ENCODE assay signal across 20 mouse cellular contexts in the genomic region with DNA sequence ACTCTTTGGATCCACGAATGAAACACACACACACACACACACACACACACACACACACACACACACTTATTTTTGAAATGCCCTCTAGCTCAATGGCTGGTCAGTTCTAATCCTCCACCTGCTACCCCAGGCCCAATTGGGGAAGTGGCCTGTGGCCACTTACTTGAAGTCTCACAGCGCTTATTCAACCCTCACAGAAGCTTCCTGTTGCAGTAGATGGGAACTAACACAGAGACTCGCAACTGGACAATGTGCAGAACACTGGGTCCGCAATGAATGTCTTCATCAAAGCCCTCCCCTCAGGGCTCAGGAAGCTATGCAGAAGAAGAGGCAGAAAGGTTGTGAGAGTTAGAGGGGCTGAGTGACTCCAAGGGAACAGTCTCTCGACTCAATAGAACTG. TPM values are rescaled to one million over a fixed set of nuclear protein-coding genes. Genes with fewer than 3 reads are reported as not detected.
A peak's percentile ranks its signal among the peaks of the same experiment; 100 is the strongest.
DNase-seq lines count a peak whose midpoint lies in the region; ATAC-seq and TF ChIP-seq lines count a peak whose summit lies in the region.
"Had no signal": no experiment of that assay in that cellular context is flagged by ENCODE, and none has a peak within 500 bp of the region (broad histone marks: within the 10 kb centered on the region; RNA-seq: fewer than 3 reads in every experiment).

No protein-coding gene starts in this region.

- 36% methylated on average over 5 of the region's 5 CpGs for WGBS in liver, embryonic 16.5 days (ENCODE audit: insufficient replicate concordance)
- WGBS in liver, embryonic 11.5 days: 55% methylated on average over 5 of the region's 5 CpGs
- WGBS in macrophage (ENCODE audit: missing documents): 15% methylated on average over 5 of the region's 5 CpGs
- 88% methylated on average over 5 of the region's 5 CpGs for WGBS in hindbrain, embryonic 13.5 days
- WGBS in forebrain, embryonic 16.5 days: 83% methylated on average over 5 of the region's 5 CpGs

- no peak for TF ChIP-seq CTCF in bone marrow macrophage, adult 2 months (IDR thresholded peaks at IDR 0.05; ENCODE audit: low read depth, low read length)

- no peak overlapping the region for H3K9ac ChIP-seq in liver, embryonic 16.5 days (ENCODE audit: low read depth, low read length)
- H3K9ac ChIP-seq in liver, embryonic 11.5 days (ENCODE audit: low read depth, low read length): no peak overlapping the region
- H3K9ac ChIP-seq in hindbrain, embryonic 13.5 days: no peak overlapping the region
- H3K9ac ChIP-seq in forebrain, embryonic 16.5 days (replicated peaks; ENCODE audit: low read depth, low read length): no peak overlapping the region
- H3K9ac ChIP-seq: embryonic facial prominence, embryonic 13.5 days; forebrain, embryonic 12.5 days; heart, embryonic 13.5 days; hindbrain, embryonic 15.5 days had no signal

- no peaks in the 10 kb centered on the region for H3K79me2 ChIP-seq in macrophage (ENCODE audit: inconsistent target)

- H3K36me3 ChIP-seq in liver, embryonic 16.5 days (ENCODE audit: control insufficient read depth, insufficient read depth): no peaks in the 10 kb centered on the region
- no peaks in the 10 kb centered on the region for H3K36me3 ChIP-seq in liver, embryonic 11.5 days (ENCODE audit: control insufficient read depth, insufficient read depth, low read length)
- H3K36me3 ChIP-seq in macrophage (ENCODE audit: inconsistent target): no peaks in the 10 kb centered on the region
- H3K36me3 ChIP-seq in hindbrain, embryonic 13.5 days: no peaks in the 10 kb centered on the region
- H3K36me3 ChIP-seq in forebrain, embryonic 16.5 days (ENCODE audit: control insufficient read depth, insufficient read depth): no peaks in the 10 kb centered on the region
- H3K36me3 ChIP-seq: embryonic facial prominence, embryonic 13.5 days; forebrain, embryonic 12.5 days; heart, embryonic 13.5 days; hindbrain, embryonic 15.5 days had no signal

- peaks cover 4% of the 10 kb centered on the region for H3K4me1 ChIP-seq in liver, embryonic 16.5 days (ENCODE audit: control insufficient read depth, low read depth, low read length)
- H3K4me1 ChIP-seq in liver, embryonic 11.5 days (replicated peaks; ENCODE audit: control insufficient read depth, insufficient read depth, low read length): peaks cover 4% of the 10 kb centered on the region
- H3K4me1 ChIP-seq in bone marrow macrophage, adult 2 months (ENCODE audit: control insufficient read depth, insufficient read depth, low read length): peaks cover 28% of the 10 kb centered on the region
- H3K4me1 ChIP-seq in hindbrain, embryonic 13.5 days (replicated peaks): no peaks in the 10 kb centered on the region
- H3K4me1 ChIP-seq in forebrain, embryonic 16.5 days (replicated peaks; ENCODE audit: control insufficient read depth, insufficient read depth, low read length): peaks cover 1% of the 10 kb centered on the region
- H3K4me1 ChIP-seq: hindbrain, embryonic 15.5 days had no signal

- H3K27me3 ChIP-seq in liver, embryonic 16.5 days (ENCODE audit: control insufficient read depth, insufficient read depth, low read depth, low read length): no peaks in the 10 kb centered on the region
- no peaks in the 10 kb centered on the region for H3K27me3 ChIP-seq in liver, embryonic 11.5 days (replicated peaks; ENCODE audit: control insufficient read depth, insufficient read depth, low read length)
- H3K27me3 ChIP-seq in hindbrain, embryonic 13.5 days: no peaks in the 10 kb centered on the region
- no peaks in the 10 kb centered on the region for H3K27me3 ChIP-seq in forebrain, embryonic 16.5 days (replicated peaks; ENCODE audit: control insufficient read depth, insufficient read depth, low read length)
- H3K27me3 ChIP-seq: embryonic facial prominence, embryonic 13.5 days; forebrain, embryonic 12.5 days; heart, embryonic 13.5 days; hindbrain, embryonic 15.5 days had no signal

- ATAC-seq in liver, embryonic 16.5 days (ENCODE audit: low read depth): no peak
- ATAC-seq in liver, embryonic 11.5 days (replicated peaks; ENCODE audit: low FRiP score): no peak
- no peak for ATAC-seq in hindbrain, embryonic 13.5 days (ENCODE audit: low FRiP score)
- ATAC-seq in forebrain, embryonic 16.5 days: no peak

- H3K4me3 ChIP-seq in liver, embryonic 16.5 days (ENCODE audit: low read depth, low read length): no peak overlapping the region
- H3K4me3 ChIP-seq in liver, embryonic 11.5 days (ENCODE audit: low read depth, low read length): no peak overlapping the region
- H3K4me3 ChIP-seq in bone marrow macrophage, adult 2 months (ENCODE audit: insufficient read depth, low read length): no peak overlapping the region
- H3K4me3 ChIP-seq in macrophage (ENCODE audit: inconsistent target): no peak overlapping the region
- H3K4me3 ChIP-seq in hindbrain, embryonic 13.5 days: no peak overlapping the region
- H3K4me3 ChIP-seq in forebrain, embryonic 16.5 days (replicated peaks; ENCODE audit: low read length): no peak overlapping the region
- H3K4me3 ChIP-seq: embryonic facial prominence, embryonic 13.5 days; forebrain, embryonic 12.5 days; gastrocnemius, adult 2 months; heart, embryonic 13.5 days; hindbrain, embryonic 15.5 days had no signal

- H3K9me3 ChIP-seq in liver, embryonic 16.5 days (replicated peaks; ENCODE audit: control insufficient read depth, low read length): no peaks in the 10 kb centered on the region
- no peaks in the 10 kb centered on the region for H3K9me3 ChIP-seq in liver, embryonic 11.5 days (ENCODE audit: control insufficient read depth, low read length)
- no peaks in the 10 kb centered on the region for H3K9me3 ChIP-seq in hindbrain, embryonic 13.5 days
- H3K9me3 ChIP-seq in forebrain, embryonic 16.5 days (ENCODE audit: control insufficient read depth, low read length): no peaks in the 10 kb centered on the region
- H3K9me3 ChIP-seq: embryonic facial prominence, embryonic 13.5 days; forebrain, embryonic 12.5 days; heart, embryonic 13.5 days; hindbrain, embryonic 15.5 days had no signal

- DNase-seq in liver, embryonic 11.5 days (ENCODE audit: low spot score): no peak
- DNase-seq in cerebellum, postnatal 4 days (ENCODE audit: low spot score in 2 of 2): no peak
- DNase-seq: adrenal gland, adult 2 months; adrenal gland, postnatal 25 days; cerebellum, adult 11 months; cerebellum, adult 8-10 months; cerebellum, postnatal 14 days; gastrocnemius, adult 2 months; gastrocnemius, postnatal 25 days; heart, adult 11 months; heart, postnatal 36 days had no signal

- H3K4me2 ChIP-seq in liver, embryonic 16.5 days (ENCODE audit: low read depth, low read length): no peak overlapping the region
- no peak overlapping the region for H3K4me2 ChIP-seq in liver, embryonic 11.5 days
- no peak overlapping the region for H3K4me2 ChIP-seq in hindbrain, embryonic 13.5 days
- no peak overlapping the region for H3K4me2 ChIP-seq in forebrain, embryonic 16.5 days (ENCODE audit: low read length)
- H3K4me2 ChIP-seq: embryonic facial prominence, embryonic 13.5 days; forebrain, embryonic 12.5 days; heart, embryonic 13.5 days; hindbrain, embryonic 15.5 days had no signal

- H3K27ac ChIP-seq in liver, embryonic 16.5 days (ENCODE audit: low read length): peak overlapping the region; percentile 43; the same call in 1 of the 2 replicates
- no peak overlapping the region for H3K27ac ChIP-seq in liver, embryonic 11.5 days (ENCODE audit: low read depth, low read length)
- peak overlapping the region; percentile 96 for H3K27ac ChIP-seq in bone marrow macrophage, adult 2 months (ENCODE audit: insufficient read depth, low read depth, low read length)
- peak overlapping the region; percentile 91 for H3K27ac ChIP-seq in macrophage
- H3K27ac ChIP-seq in hindbrain, embryonic 13.5 days: no peak overlapping the region
- no peak overlapping the region for H3K27ac ChIP-seq in forebrain, embryonic 16.5 days (ENCODE audit: low read length)
- H3K27ac ChIP-seq: embryonic facial prominence, embryonic 13.5 days; forebrain, embryonic 12.5 days; gastrocnemius, adult 2 months; heart, embryonic 13.5 days; hindbrain, embryonic 15.5 days had no signal

- TF ChIP-seq POLR2A in bone marrow macrophage, adult 2 months (IDR thresholded peaks at IDR 0.05; ENCODE audit: borderline replicate concordance, low read depth, low read length): no peak

RNA-seq across cellular contexts. Expression of a gene that starts 22.5 kb away (rescaled TPM):
- polyA plus RNA-seq in liver, embryonic 16.5 days (2015; fragmentation: Nextera tagmentation; extraction: Ambion mirVana): 5.6 and 6.2 TPM in 2 replicates
- polyA plus RNA-seq in liver, embryonic 11.5 days (2014; fragmentation: Nextera tagmentation; extraction: Ambion mirVana): 8.3 and 10.4 TPM in 2 replicates
- polyA plus RNA-seq in bone marrow macrophage, adult 2 months (2012; ENCODE audit: insufficient read depth, insufficient read length, missing spikeins): 70.6 and 73.7 TPM in 2 replicates
- 100 to 1,000 TPM in 15 of 26 experiments, 10 to 100 TPM in 11; 45.1 to 380 (median 113) TPM for total RNA-seq in macrophage (2018; cell fraction: chromatin; rRNA removed)
- 100 to 1,000 TPM in 8 of 26 experiments, 10 to 100 TPM in 18; 48.1 to 244 (median 82.1) TPM for total RNA-seq in macrophage (2018; cell fraction: cytosol; rRNA removed)
- total RNA-seq in macrophage (2018; cell fraction: nucleus; rRNA removed): 100 to 1,000 TPM in 22 of 26 experiments, 10 to 100 TPM in 4; 71.1 to 321 (median 139) TPM
- polyA plus RNA-seq in macrophage (2018): 37.1 to 65.0 TPM (median 49.0 TPM) in 3 replicates
- polyA plus RNA-seq in hindbrain, embryonic 13.5 days (2015; fragmentation: Nextera tagmentation; extraction: Ambion mirVana): 4.0 and 4.7 TPM in 2 replicates
- 4.4 TPM in 2 replicates for polyA plus RNA-seq in forebrain, embryonic 16.5 days (2015; fragmentation: Nextera tagmentation; extraction: Ambion mirVana)

RNA-seq across cellular contexts. Expression of a gene that starts 40.0 kb away (rescaled TPM):
- polyA plus RNA-seq in liver, embryonic 16.5 days (2015; fragmentation: Nextera tagmentation; extraction: Ambion mirVana): 16.5 and 18.2 TPM in 2 replicates
- polyA plus RNA-seq in liver, embryonic 11.5 days (2014; fragmentation: Nextera tagmentation; extraction: Ambion mirVana): 15.2 and 16.4 TPM in 2 replicates
- 238 TPM in 2 replicates for polyA plus RNA-seq in bone marrow macrophage, adult 2 months (2012; ENCODE audit: insufficient read depth, insufficient read length, missing spikeins)
- total RNA-seq in macrophage (2018; cell fraction: chromatin; rRNA removed): 100 to 1,000 TPM; 233 to 743 (median 466) TPM
- 100 to 1,000 TPM in 17 of 26 experiments, 10 to 100 TPM in 9; 77.5 to 143 (median 115) TPM for total RNA-seq in macrophage (2018; cell fraction: cytosol; rRNA removed)
- 100 to 1,000 TPM; 141 to 390 (median 271) TPM for total RNA-seq in macrophage (2018; cell fraction: nucleus; rRNA removed)
- 96.8 to 128 TPM (median 114 TPM) in 3 replicates for polyA plus RNA-seq in macrophage (2018)
- 6.1 and 6.9 TPM in 2 replicates for polyA plus RNA-seq in hindbrain, embryonic 13.5 days (2015; fragmentation: Nextera tagmentation; extraction: Ambion mirVana)
- polyA plus RNA-seq in forebrain, embryonic 16.5 days (2015; fragmentation: Nextera tagmentation; extraction: Ambion mirVana): 2.8 and 4.7 TPM in 2 replicates

RNA-seq across cellular contexts. Expression of a gene that starts 56.6 kb away (rescaled TPM):
- polyA plus RNA-seq in liver, embryonic 16.5 days (2015; fragmentation: Nextera tagmentation; extraction: Ambion mirVana): 2.6 and 3.1 TPM in 2 replicates
- polyA plus RNA-seq in liver, embryonic 11.5 days (2014; fragmentation: Nextera tagmentation; extraction: Ambion mirVana): 9.4 and 12.4 TPM in 2 replicates
- 75.2 and 75.7 TPM in 2 replicates for polyA plus RNA-seq in bone marrow macrophage, adult 2 months (2012; ENCODE audit: insufficient read depth, insufficient read length, missing spikeins)
- 100 to 1,000 TPM in 16 of 26 experiments, 10 to 100 TPM in 10; 16.5 to 452 (median 118) TPM for total RNA-seq in macrophage (2018; cell fraction: chromatin; rRNA removed)
- total RNA-seq in macrophage (2018; cell fraction: cytosol; rRNA removed): 10 to 100 TPM; 10.2 to 96.2 (median 35.6) TPM
- 100 to 1,000 TPM in 9 of 26 experiments, 10 to 100 TPM in 17; 18.0 to 266 (median 60.2) TPM for total RNA-seq in macrophage (2018; cell fraction: nucleus; rRNA removed)
- polyA plus RNA-seq in macrophage (2018): 15.9 to 83.7 TPM (median 73.2 TPM) in 3 replicates
- polyA plus RNA-seq in hindbrain, embryonic 13.5 days (2015; fragmentation: Nextera tagmentation; extraction: Ambion mirVana): 20.8 and 23.4 TPM in 2 replicates
- polyA plus RNA-seq in forebrain, embryonic 16.5 days (2015; fragmentation: Nextera tagmentation; extraction: Ambion mirVana): 19.9 and 24.0 TPM in 2 replicates

Comparison
In these comparisons a context has a peak if more than half of its experiments do, and no peak if none do; other contexts are left out.
1. H3K27ac ChIP-seq: peak in liver, embryonic 16.5 days (single experiment), bone marrow macrophage, adult 2 months (single experiment) and macrophage (single experiment); none in liver, embryonic 11.5 days (single experiment), hindbrain, embryonic 13.5 days (single experiment) and forebrain, embryonic 16.5 days (single experiment).